Mouse (Mus musculus) E14TG2a.4 (cell line): ENCODE data around the gene Celf2.

Source experiments
- CTCF ChIP-seq: conservative IDR thresholded peaks from 2 replicates; pipeline ENCODE4 v1.5.1; 2014; ENCODE audit warnings: low read length
- NANOG ChIP-seq: IDR thresholded peaks from 2 replicates; pipeline ENCODE4 v1.6.1; 2014; ENCODE audit warnings: borderline replicate concordance, low read length, mixed read lengths
- POU5F1 ChIP-seq: IDR thresholded peaks from 2 replicates; pipeline ENCODE4 v1.6.1; 2014; ENCODE audit warnings: low read length, borderline replicate concordance

DNA sequence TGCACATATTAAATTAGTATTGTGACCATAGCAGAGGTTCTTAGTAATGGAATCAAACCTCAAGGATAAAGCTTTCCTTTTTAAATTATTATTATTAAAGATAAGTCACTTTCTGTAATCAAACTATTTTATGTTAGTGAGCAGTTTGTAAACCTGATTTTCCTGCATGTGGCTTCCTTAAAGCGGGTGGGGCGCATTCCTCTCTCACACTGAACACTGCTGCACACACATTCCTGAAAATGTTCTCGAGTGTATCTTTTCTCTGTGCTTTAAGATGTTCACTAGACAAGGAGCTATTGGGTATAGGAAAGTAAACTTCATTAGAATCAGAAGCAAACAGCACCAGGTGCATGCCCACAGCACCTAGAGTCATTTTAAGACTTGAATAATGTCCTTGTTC lies 605.0 kb downstream of the Celf2 start:
- TF ChIP-seq POU5F1 = no peak
- no peak for TF ChIP-seq CTCF
- no peak for TF ChIP-seq NANOG
